Mouse (Mus musculus): ENCODE data around the gene Lyve1. TPM values are rescaled to one million over a fixed set of nuclear protein-coding genes. Genes with fewer than 3 reads are reported as not detected.

The Lyve1 gene
- polyA plus RNA-seq, 1 experiment from 2014 or later, result 6.7 TPM

DNA sequence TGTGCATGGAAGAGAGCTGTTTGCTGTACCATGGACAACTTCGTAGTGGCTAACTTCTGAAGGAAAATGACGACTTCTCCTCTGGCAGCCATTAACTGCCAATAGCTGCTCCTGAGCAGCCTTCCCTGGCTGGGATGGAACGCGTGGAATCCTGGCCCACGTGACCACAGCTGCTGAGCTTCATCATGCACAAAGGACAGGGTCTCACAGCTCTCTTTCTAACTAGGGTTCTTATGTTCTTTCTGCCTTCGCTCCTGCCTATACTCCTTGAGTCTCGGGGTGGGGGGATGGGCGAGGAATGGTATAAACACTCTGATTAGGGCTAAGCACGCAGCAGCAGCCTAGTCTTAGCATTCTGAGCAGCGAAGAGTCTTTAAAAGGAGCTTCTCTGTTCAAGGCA lies 2.0 kb upstream of the Lyve1 start:
- no peak for ATAC-seq
- H3K9me3 ChIP-seq (replicated peaks; ENCODE audit: control insufficient read depth, low read length), result no peaks in the 10 kb centered on the region; the same call in 1 of the 2 replicates
- DNase-seq (ENCODE audit: low spot score), result peak; percentile 27
- no peak overlapping the region for H3K4me3 ChIP-seq (ENCODE audit: low read depth, low read length)
- no peaks in the 10 kb centered on the region for H3K4me1 ChIP-seq (ENCODE audit: control insufficient read depth, insufficient read depth, low read length)
- H3K27me3 ChIP-seq (replicated peaks; ENCODE audit: control insufficient read depth, insufficient read depth, low read length), result no peaks in the 10 kb centered on the region
- no peak overlapping the region for H3K9ac ChIP-seq (ENCODE audit: low read length)
- no peaks in the 10 kb centered on the region for H3K36me3 ChIP-seq (ENCODE audit: control insufficient read depth, insufficient read depth, low read length)
- H3K27ac ChIP-seq (ENCODE audit: low read depth, low read length), result no peak overlapping the region
- no peak overlapping the region for H3K4me2 ChIP-seq (ENCODE audit: low read length)
- 36% methylated on average over 10 of the region's 10 CpGs for WGBS

DNA sequence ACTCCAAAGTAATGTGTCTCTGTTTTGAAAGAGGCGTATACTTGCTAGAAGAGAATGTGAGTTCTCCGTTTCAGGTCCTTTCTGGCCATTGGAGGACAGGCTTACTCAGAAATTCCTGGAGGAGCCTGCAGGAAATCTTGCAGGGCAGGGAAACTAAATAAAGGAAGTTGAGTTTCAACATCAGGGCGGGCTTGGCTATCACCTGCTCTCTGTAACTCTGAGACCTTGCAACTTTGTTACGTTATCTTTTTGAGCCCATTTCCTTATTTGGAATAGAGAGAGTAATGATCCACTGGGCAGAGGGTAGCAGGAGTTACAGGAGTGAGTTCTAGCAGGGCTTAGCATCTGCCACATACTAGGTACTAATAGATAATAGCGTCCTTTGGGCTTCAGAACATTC lies 2.9 kb downstream of the Lyve1 start:
- no peak for DNase-seq (ENCODE audit: low spot score)
- no peaks in the 10 kb centered on the region for H3K9me3 ChIP-seq (replicated peaks; ENCODE audit: control insufficient read depth, low read length)
- WGBS, result 86% methylated on average over 5 of the region's 5 CpGs
- H3K4me3 ChIP-seq (ENCODE audit: low read depth, low read length), result no peak overlapping the region
- no peak overlapping the region for H3K9ac ChIP-seq (ENCODE audit: low read length)
- no peak overlapping the region for H3K27ac ChIP-seq (ENCODE audit: low read depth, low read length)
- H3K4me1 ChIP-seq (ENCODE audit: control insufficient read depth, insufficient read depth, low read length), result no peaks in the 10 kb centered on the region
- ATAC-seq, result no peak
- no peak overlapping the region for H3K4me2 ChIP-seq (ENCODE audit: low read length)
- no peaks in the 10 kb centered on the region for H3K27me3 ChIP-seq (replicated peaks; ENCODE audit: control insufficient read depth, insufficient read depth, low read length)
- H3K36me3 ChIP-seq (ENCODE audit: control insufficient read depth, insufficient read depth, low read length), result no peaks in the 10 kb centered on the region

DNA sequence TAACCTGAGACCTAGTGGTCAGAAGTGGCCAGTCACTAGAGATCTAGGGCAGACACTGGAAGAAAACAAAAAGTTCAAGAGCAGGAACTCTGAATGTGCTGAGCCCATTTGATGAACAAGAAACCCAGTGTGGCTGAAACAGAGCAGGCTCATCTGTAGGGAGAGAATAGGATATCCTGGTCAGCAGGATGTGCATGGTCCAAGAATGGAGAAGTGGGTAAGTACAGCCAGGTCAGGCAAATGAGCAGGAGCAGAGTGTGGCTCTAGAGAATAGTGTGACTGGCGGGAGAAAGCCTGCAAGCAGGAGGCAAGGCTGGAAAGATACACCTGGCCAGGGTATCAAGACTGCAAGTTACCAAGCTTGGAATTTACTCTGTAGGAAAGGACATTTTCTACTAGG lies 7.4 kb downstream of the Lyve1 start:
- H3K9ac ChIP-seq (ENCODE audit: low read length), result no peak overlapping the region
- no peaks in the 10 kb centered on the region for H3K27me3 ChIP-seq (replicated peaks; ENCODE audit: control insufficient read depth, insufficient read depth, low read length)
- H3K4me1 ChIP-seq (ENCODE audit: control insufficient read depth, insufficient read depth, low read length), result no peaks in the 10 kb centered on the region
- no peak overlapping the region for H3K4me2 ChIP-seq (ENCODE audit: low read length)
- ATAC-seq (no peak), DNase-seq (ENCODE audit: low spot score) (no peak)
- H3K4me3 ChIP-seq (ENCODE audit: low read depth, low read length), result no peak overlapping the region
- H3K9me3 ChIP-seq (replicated peaks; ENCODE audit: control insufficient read depth, low read length), result no peaks in the 10 kb centered on the region
- H3K27ac ChIP-seq (ENCODE audit: low read depth, low read length), result no peak overlapping the region
- 100% methylated on average over 1 of the region's 1 CpGs for WGBS
- H3K36me3 ChIP-seq (ENCODE audit: control insufficient read depth, insufficient read depth, low read length), result no peaks in the 10 kb centered on the region

DNA sequence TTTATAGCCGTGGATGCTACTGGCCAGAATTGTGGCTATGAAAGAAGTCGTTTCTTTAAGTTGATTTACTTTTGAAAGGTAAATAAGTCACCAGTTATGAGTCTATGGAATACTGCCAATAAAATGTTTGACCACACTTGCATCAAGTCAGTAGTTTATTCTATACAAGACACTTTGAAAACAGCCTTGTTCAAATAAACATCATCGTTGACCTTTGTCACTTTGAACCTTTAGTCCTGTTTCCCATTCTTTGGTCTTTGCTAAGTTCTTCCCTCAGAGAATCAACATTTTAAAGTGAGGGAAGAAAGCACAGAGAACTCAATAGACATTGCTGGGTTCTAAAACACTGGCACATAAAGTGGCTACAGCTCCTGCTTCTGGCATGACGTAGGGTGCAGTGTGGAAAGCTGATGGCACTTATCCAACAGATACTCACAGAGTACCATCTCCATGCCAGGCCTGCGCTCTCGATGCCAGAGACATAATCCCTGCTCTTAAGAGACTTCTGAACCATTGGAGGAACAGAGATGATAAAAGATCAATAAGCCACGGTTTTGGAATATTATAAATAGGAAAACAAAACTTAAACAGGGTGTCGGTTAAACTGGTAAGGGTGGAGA lies 8.0 kb downstream of the Lyve1 start:
- Histone ChIP-seq H3K4me2 (ENCODE audit: low read length) (no peak overlapping the region), H3K9me3 (replicated peaks; ENCODE audit: control insufficient read depth, low read length) (no peaks in the 10 kb centered on the region), H3K9ac (ENCODE audit: low read length) (no peak overlapping the region), H3K27me3 (replicated peaks; ENCODE audit: control insufficient read depth, insufficient read depth, low read length) (no peaks in the 10 kb centered on the region), H3K4me1 (ENCODE audit: control insufficient read depth, insufficient read depth, low read length) (no peaks in the 10 kb centered on the region), H3K36me3 (ENCODE audit: control insufficient read depth, insufficient read depth, low read length) (no peaks in the 10 kb centered on the region), H3K27ac (ENCODE audit: low read depth, low read length) (no peak overlapping the region), H3K4me3 (ENCODE audit: low read depth, low read length) (no peak overlapping the region)
- WGBS, result 77% methylated on average over 8 of the region's 8 CpGs
- ATAC-seq (no peak), DNase-seq (ENCODE audit: low spot score) (peak; percentile 64)

- H3K36me3 ChIP-seq (ENCODE audit: control insufficient read depth, insufficient read depth, low read length), result no peaks in the 10 kb centered on the region
- no peaks in the 10 kb centered on the region for H3K9me3 ChIP-seq (replicated peaks; ENCODE audit: control insufficient read depth, low read length)
- H3K9ac ChIP-seq (ENCODE audit: low read length), result no peak overlapping the region
- no peaks in the 10 kb centered on the region for H3K27me3 ChIP-seq (replicated peaks; ENCODE audit: control insufficient read depth, insufficient read depth, low read length)
- H3K4me3 ChIP-seq (ENCODE audit: low read depth, low read length), result no peak overlapping the region
- DNase-seq (ENCODE audit: low spot score) (no peak), ATAC-seq (no peak)
- H3K4me1 ChIP-seq (ENCODE audit: control insufficient read depth, insufficient read depth, low read length), result no peaks in the 10 kb centered on the region
- 68% methylated on average over 3 of the region's 3 CpGs for WGBS
- no peak overlapping the region for H3K4me2 ChIP-seq (ENCODE audit: low read length)
- no peak overlapping the region for H3K27ac ChIP-seq (ENCODE audit: low read depth, low read length)
These were observed 8.5 kb downstream of the Lyve1 start for GRCm38 (mm10) chr7:110854519-110854918.

GRCm38 (mm10) chr7:110853611-110854010 lies 9.4 kb downstream of the Lyve1 start:
- Histone ChIP-seq H3K27me3 (replicated peaks; ENCODE audit: control insufficient read depth, insufficient read depth, low read length) (no peaks in the 10 kb centered on the region), H3K9ac (ENCODE audit: low read length) (no peak overlapping the region), H3K4me1 (ENCODE audit: control insufficient read depth, insufficient read depth, low read length) (no peaks in the 10 kb centered on the region), H3K4me2 (ENCODE audit: low read length) (no peak overlapping the region), H3K4me3 (ENCODE audit: low read depth, low read length) (no peak overlapping the region), H3K36me3 (ENCODE audit: control insufficient read depth, insufficient read depth, low read length) (no peaks in the 10 kb centered on the region), H3K9me3 (replicated peaks; ENCODE audit: control insufficient read depth, low read length) (no peaks in the 10 kb centered on the region), H3K27ac (ENCODE audit: low read depth, low read length) (no peak overlapping the region)
- ATAC-seq (no peak), DNase-seq (ENCODE audit: low spot score) (no peak)
- WGBS, result 72% methylated on average over 10 of the region's 10 CpGs

DNA sequence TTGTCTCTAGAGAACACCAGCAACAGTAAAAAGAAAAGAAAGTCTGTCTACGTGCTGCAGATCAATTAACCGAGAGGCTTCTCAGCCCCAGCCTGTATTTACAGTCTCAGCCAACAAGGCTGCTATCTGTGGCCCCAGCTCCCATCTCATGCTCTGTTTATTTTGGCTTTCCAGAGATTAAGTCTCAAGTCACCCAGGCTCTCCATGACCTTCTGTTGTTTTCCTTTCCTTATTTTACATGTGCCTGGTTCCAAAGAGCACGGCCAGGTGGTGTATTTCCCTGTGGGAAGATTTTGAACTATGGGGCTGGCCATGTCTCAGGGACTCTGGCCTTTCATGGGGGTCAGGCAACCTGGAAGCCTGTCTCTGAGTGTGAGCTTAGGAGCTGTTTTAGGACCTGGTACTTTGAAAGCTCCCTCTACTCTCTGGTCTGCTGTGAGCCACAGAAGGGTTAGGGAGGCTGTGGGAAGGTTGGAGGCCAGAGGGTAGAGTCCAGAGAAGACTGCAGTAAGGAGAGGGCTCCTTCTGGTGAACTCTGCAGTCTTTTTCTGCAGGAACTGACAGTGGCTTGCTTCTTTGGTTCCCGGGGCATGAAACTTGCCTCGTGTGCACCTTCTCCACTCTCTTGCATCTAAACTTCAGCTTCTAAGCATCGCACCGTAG lies 11.4 kb downstream of the Lyve1 start:
- no peak for ATAC-seq
- DNase-seq (ENCODE audit: low spot score), result no peak
- no peaks in the 10 kb centered on the region for H3K36me3 ChIP-seq (ENCODE audit: control insufficient read depth, insufficient read depth, low read length)
- H3K4me2 ChIP-seq (ENCODE audit: low read length), result no peak overlapping the region
- H3K27me3 ChIP-seq (replicated peaks; ENCODE audit: control insufficient read depth, insufficient read depth, low read length), result no peaks in the 10 kb centered on the region
- H3K4me3 ChIP-seq (ENCODE audit: low read depth, low read length), result no peak overlapping the region
- no peaks in the 10 kb centered on the region for H3K9me3 ChIP-seq (replicated peaks; ENCODE audit: control insufficient read depth, low read length)
- H3K4me1 ChIP-seq (ENCODE audit: control insufficient read depth, insufficient read depth, low read length), result no peaks in the 10 kb centered on the region
- H3K9ac ChIP-seq (ENCODE audit: low read length), result no peak overlapping the region
- 86% methylated on average over 7 of the region's 7 CpGs for WGBS
- no peak overlapping the region for H3K27ac ChIP-seq (ENCODE audit: low read depth, low read length)

GRCm38 (mm10) chr7:110848371-110848770 lies 14.7 kb downstream of the Lyve1 start:
- ATAC-seq, result no peak
- 96% methylated on average over 1 of the region's 1 CpGs for WGBS
- DNase-seq (ENCODE audit: low spot score), result no peak

DNA sequence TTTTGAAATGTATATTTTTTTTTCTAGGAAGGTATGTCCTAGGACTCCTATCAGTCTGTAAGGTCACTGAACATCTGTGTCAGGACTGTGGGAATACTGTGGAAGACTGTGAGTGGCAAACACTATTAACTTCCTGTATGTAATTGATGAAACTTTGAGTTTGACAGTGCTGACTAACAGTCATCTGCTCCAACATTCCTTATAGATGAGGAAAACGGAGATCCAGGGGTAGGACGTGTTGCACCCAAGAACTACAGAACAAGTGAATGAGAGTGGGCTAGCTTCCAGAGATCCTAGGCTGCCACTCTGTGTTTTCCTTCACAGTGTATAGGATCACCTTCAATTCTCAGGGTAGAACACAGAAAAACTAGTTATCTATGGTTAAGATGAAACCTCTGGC lies 15.7 kb downstream of the Lyve1 start:
- H3K9ac ChIP-seq (ENCODE audit: low read length), result no peak overlapping the region
- WGBS, result 88% methylated on average over 2 of the region's 2 CpGs
- H3K4me3 ChIP-seq (ENCODE audit: low read depth, low read length), result no peak overlapping the region
- H3K4me2 ChIP-seq (ENCODE audit: low read length), result no peak overlapping the region
- DNase-seq (ENCODE audit: low spot score), result no peak
- H3K27me3 ChIP-seq (replicated peaks; ENCODE audit: control insufficient read depth, insufficient read depth, low read length), result no peaks in the 10 kb centered on the region
- ATAC-seq, result no peak
- 0 out of 2 replicates have a peak, but pooled peaks cover 4% of the 10 kb centered on the region for H3K4me1 ChIP-seq (ENCODE audit: control insufficient read depth, insufficient read depth, low read length)
- H3K9me3 ChIP-seq (replicated peaks; ENCODE audit: control insufficient read depth, low read length), result no peaks in the 10 kb centered on the region
- H3K27ac ChIP-seq (ENCODE audit: low read depth, low read length), result no peak overlapping the region
- H3K36me3 ChIP-seq (ENCODE audit: control insufficient read depth, insufficient read depth, low read length), result no peaks in the 10 kb centered on the region

More at GRCm38 (mm10) chr7:110848371-110848770, 14.7 kb downstream of the Lyve1 start:
- Histone ChIP-seq H3K27ac (ENCODE audit: low read depth, low read length) (no peak overlapping the region), H3K27me3 (replicated peaks; ENCODE audit: control insufficient read depth, insufficient read depth, low read length) (no peaks in the 10 kb centered on the region), H3K4me2 (ENCODE audit: low read length) (no peak overlapping the region), H3K4me3 (ENCODE audit: low read depth, low read length) (no peak overlapping the region), H3K9me3 (replicated peaks; ENCODE audit: control insufficient read depth, low read length) (no peaks in the 10 kb centered on the region), H3K4me1 (ENCODE audit: control insufficient read depth, insufficient read depth, low read length) (0 out of 2 replicates have a peak, but pooled peaks cover 2% of the 10 kb centered on the region), H3K9ac (ENCODE audit: low read length) (no peak overlapping the region), H3K36me3 (ENCODE audit: control insufficient read depth, insufficient read depth, low read length) (no peaks in the 10 kb centered on the region)
